Mouse (Mus musculus) spleen, adult 2 months (tissue): ENCODE measurements around the gene Tbc1d5.

Experiments
- CTCF ChIP-seq: fragments of 200-500 bp; IDR thresholded peaks from 2 replicates; pipeline ENCODE4 v1.5.1; 2011; ENCODE audit warnings: mild to moderate bottlenecking, inconsistent platforms; ENCODE audit not compliant: insufficient read depth, insufficient read length, insufficient replicate concordance; ENCODE audit errors: extremely low read depth
- POLR2A ChIP-seq: fragments of 200-500 bp; IDR thresholded peaks from 2 replicates; pipeline ENCODE4 v1.6.1; 2011; ENCODE audit warnings: low read depth, low read length, inconsistent platforms

- no peak for TF ChIP-seq CTCF
- TF ChIP-seq POLR2A: no peak
These were observed 390.3 kb downstream of the Tbc1d5 start for GRCm38 (mm10) chr17:50788835-50789234.
